15 mouse cellular contexts compared by ENCODE assay signal in genomic region chr1:121394764-121395163, GRCm38 (mm10). TPM values are rescaled to one million over a fixed set of nuclear protein-coding genes. Genes with fewer than 3 reads are reported as not detected.
DNase-seq lines count a peak whose midpoint lies in the region; ATAC-seq lines count a peak whose summit lies in the region.
"Had no signal": no experiment of that assay in that cellular context is flagged by ENCODE, and none has a peak within 500 bp of the region (broad histone marks: within the 10 kb centered on the region; RNA-seq: fewer than 3 reads in every experiment).

No protein-coding gene starts in this region.

- no peak overlapping the region for H3K4me2 ChIP-seq in heart, embryonic 15.5 days
- H3K4me2 ChIP-seq in heart, embryonic 11.5 days, result no peak overlapping the region
- no peak overlapping the region for H3K4me2 ChIP-seq in neural tube, embryonic 12.5 days (replicated peaks)
- no peak overlapping the region for H3K4me2 ChIP-seq in kidney, embryonic 16.5 days (replicated peaks; ENCODE audit: low read depth, low read length)
- H3K4me2 ChIP-seq in neural tube, embryonic 13.5 days, result peak overlapping the region; percentile 17; the same call in 1 of the 2 replicates

- no peak for ATAC-seq in heart, embryonic 15.5 days (replicated peaks; ENCODE audit: insufficient number of reproducible peaks, insufficient read depth, low FRiP score, low read depth)
- no peak for ATAC-seq in heart, embryonic 11.5 days (replicated peaks; ENCODE audit: insufficient number of reproducible peaks, low FRiP score, low TSS enrichment)
- ATAC-seq in neural tube, embryonic 12.5 days (ENCODE audit: low FRiP score, low read depth), result peak; percentile 31; the same call in 1 of the 2 replicates
- ATAC-seq in kidney, embryonic 16.5 days (ENCODE audit: low FRiP score, low TSS enrichment), result peak; percentile 59; the same call in 1 of the 2 replicates
- peak; percentile 26; the same call in 1 of the 2 replicates for ATAC-seq in neural tube, embryonic 13.5 days (ENCODE audit: low read depth)

- no peaks in the 10 kb centered on the region for H3K36me3 ChIP-seq in heart, embryonic 15.5 days
- H3K36me3 ChIP-seq in heart, embryonic 11.5 days (ENCODE audit: control insufficient read depth, insufficient read depth, low read length), result no peaks in the 10 kb centered on the region
- no peaks in the 10 kb centered on the region for H3K36me3 ChIP-seq in neural tube, embryonic 12.5 days
- H3K36me3 ChIP-seq in kidney, embryonic 16.5 days (ENCODE audit: insufficient read depth, low read length), result no peaks in the 10 kb centered on the region
- H3K36me3 ChIP-seq in neural tube, embryonic 13.5 days, result no peaks in the 10 kb centered on the region

- DNase-seq in neural tube, embryonic 10.5 days (ENCODE audit: extremely low spot score, low spot score), result no peak
- DNase-seq in cerebellum, adult 8-10 months, result no peak
- DNase-seq in right cerebral cortex, adult 18-20 months, result no peak
- DNase-seq: cerebellum, adult 9-11 months; gastrocnemius, postnatal 10 days; spleen, adult 18-20 months; thymus, adult 2 months had no signal

- peak overlapping the region; percentile 52 for H3K27ac ChIP-seq in heart, embryonic 15.5 days
- no peak overlapping the region for H3K27ac ChIP-seq in heart, embryonic 11.5 days (ENCODE audit: low read depth, low read length)
- peak overlapping the region; percentile 10; the same call in 1 of the 2 replicates for H3K27ac ChIP-seq in neural tube, embryonic 12.5 days
- no peak overlapping the region for H3K27ac ChIP-seq in kidney, embryonic 16.5 days (ENCODE audit: low read length)
- peak overlapping the region; percentile 61 for H3K27ac ChIP-seq in neural tube, embryonic 13.5 days (replicated peaks)
- H3K27ac ChIP-seq: left cerebral cortex, adult 2 months had no signal

- WGBS in heart, embryonic 15.5 days, result 45% methylated on average over 5 of the region's 5 CpGs
- 58% methylated on average over 5 of the region's 5 CpGs for WGBS in heart, embryonic 11.5 days (ENCODE audit: insufficient replicate concordance)
- WGBS in neural tube, embryonic 12.5 days, result 39% methylated on average over 5 of the region's 5 CpGs
- 7% methylated on average over 5 of the region's 5 CpGs for WGBS in kidney, embryonic 16.5 days
- 18% methylated on average over 5 of the region's 5 CpGs for WGBS in neural tube, embryonic 13.5 days

- peaks cover 20% of the 10 kb centered on the region; the same call in 1 of the 2 replicates for H3K4me1 ChIP-seq in heart, embryonic 15.5 days (replicated peaks)
- no peaks in the 10 kb centered on the region for H3K4me1 ChIP-seq in heart, embryonic 11.5 days (ENCODE audit: control insufficient read depth, insufficient read depth, low read length)
- peaks cover 18% of the 10 kb centered on the region for H3K4me1 ChIP-seq in neural tube, embryonic 12.5 days
- H3K4me1 ChIP-seq in kidney, embryonic 16.5 days (ENCODE audit: insufficient read depth, low read length), result peaks cover 10% of the 10 kb centered on the region
- peaks cover 66% of the 10 kb centered on the region for H3K4me1 ChIP-seq in neural tube, embryonic 13.5 days (replicated peaks)

- no peak overlapping the region for H3K4me3 ChIP-seq in heart, embryonic 15.5 days
- H3K4me3 ChIP-seq in heart, embryonic 11.5 days (ENCODE audit: low read depth, low read length), result no peak overlapping the region
- H3K4me3 ChIP-seq in neural tube, embryonic 12.5 days, result no peak overlapping the region
- H3K4me3 ChIP-seq in kidney, embryonic 16.5 days (ENCODE audit: low read length), result no peak overlapping the region
- no peak overlapping the region for H3K4me3 ChIP-seq in neural tube, embryonic 13.5 days
- H3K4me3 ChIP-seq: erythroblast, embryonic 14.5 days; left cerebral cortex, adult 2 months had no signal

- no peaks in the 10 kb centered on the region for H3K9me3 ChIP-seq in heart, embryonic 15.5 days (replicated peaks)
- H3K9me3 ChIP-seq in heart, embryonic 11.5 days (replicated peaks; ENCODE audit: control insufficient read depth, low read length), result no peaks in the 10 kb centered on the region
- no peaks in the 10 kb centered on the region for H3K9me3 ChIP-seq in neural tube, embryonic 12.5 days
- no peaks in the 10 kb centered on the region for H3K9me3 ChIP-seq in kidney, embryonic 16.5 days (ENCODE audit: low read length)
- H3K9me3 ChIP-seq in neural tube, embryonic 13.5 days, result no peaks in the 10 kb centered on the region

- no peak overlapping the region for H3K9ac ChIP-seq in heart, embryonic 15.5 days
- H3K9ac ChIP-seq in heart, embryonic 11.5 days (ENCODE audit: low read depth, low read length), result no peak overlapping the region
- H3K9ac ChIP-seq in neural tube, embryonic 12.5 days, result no peak overlapping the region
- H3K9ac ChIP-seq in kidney, embryonic 16.5 days (replicated peaks; ENCODE audit: low read length), result no peak overlapping the region
- no peak overlapping the region for H3K9ac ChIP-seq in neural tube, embryonic 13.5 days

- no peaks in the 10 kb centered on the region for H3K27me3 ChIP-seq in heart, embryonic 15.5 days
- H3K27me3 ChIP-seq in heart, embryonic 11.5 days (ENCODE audit: control insufficient read depth, insufficient read depth, low read length), result no peaks in the 10 kb centered on the region
- no peaks in the 10 kb centered on the region for H3K27me3 ChIP-seq in neural tube, embryonic 12.5 days (replicated peaks)
- H3K27me3 ChIP-seq in kidney, embryonic 16.5 days (ENCODE audit: insufficient read depth, low read length), result no peaks in the 10 kb centered on the region
- no peaks in the 10 kb centered on the region for H3K27me3 ChIP-seq in neural tube, embryonic 13.5 days
- H3K27me3 ChIP-seq: CH12.LX had no signal

RNA-seq across cellular contexts. Expression of gene Ccdc93, which starts 36.1 kb away (rescaled TPM):
- 6.4 and 7.6 TPM in 2 replicates for polyA plus RNA-seq in heart, embryonic 15.5 days (2015; fragmentation: Nextera tagmentation; extraction: Ambion mirVana)
- polyA plus RNA-seq in heart, embryonic 11.5 days (2014; fragmentation: Nextera tagmentation; extraction: Ambion mirVana), result 7.6 and 7.9 TPM in 2 replicates
- 12.0 and 12.2 TPM in 2 replicates for polyA plus RNA-seq in neural tube, embryonic 12.5 days (2016; fragmentation: Nextera tagmentation; extraction: Ambion mirVana)
- 10.3 and 10.4 TPM in 2 replicates for polyA plus RNA-seq in kidney, embryonic 16.5 days (2015; fragmentation: Nextera tagmentation; extraction: Ambion mirVana)
- polyA plus RNA-seq in neural tube, embryonic 13.5 days (2015; fragmentation: Nextera tagmentation; extraction: Ambion mirVana), result 9.3 and 11.6 TPM in 2 replicates

Comparison
In these comparisons a context has a peak if more than half of its experiments do, and no peak if none do; other contexts are left out.
1. H3K27ac ChIP-seq: peak in heart, embryonic 15.5 days (single experiment), neural tube, embryonic 12.5 days (single experiment) and neural tube, embryonic 13.5 days (single experiment); none in heart, embryonic 11.5 days (single experiment) and kidney, embryonic 16.5 days (single experiment).
2. ATAC-seq: peak in neural tube, embryonic 12.5 days (single experiment), kidney, embryonic 16.5 days (single experiment) and neural tube, embryonic 13.5 days (single experiment); none in heart, embryonic 15.5 days (single experiment) and heart, embryonic 11.5 days (single experiment).